ENCODE assay signal across 34 mouse cellular contexts in the genomic region with DNA sequence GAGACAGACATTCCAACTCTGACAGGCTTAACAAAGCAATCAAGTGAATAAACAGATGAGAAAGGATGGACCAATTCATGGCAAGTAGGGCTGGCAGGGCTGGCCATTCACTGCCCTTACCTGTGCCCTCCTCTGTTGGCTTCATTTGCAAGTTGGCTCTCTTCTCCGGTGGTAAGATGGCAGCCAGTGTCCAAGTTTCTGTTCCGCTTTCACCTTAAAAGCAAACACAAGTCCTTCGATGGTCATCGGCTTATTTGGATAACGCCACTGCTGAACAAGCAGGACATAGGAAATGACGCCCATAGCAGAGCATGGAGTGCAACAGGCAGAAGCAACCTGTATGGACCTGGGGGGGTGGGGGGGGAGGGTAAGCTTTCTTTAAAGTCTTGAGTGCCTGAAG.
"Had no signal": no experiment of that assay in that cellular context is flagged by ENCODE, and none has a peak within 500 bp of the region (broad histone marks: within the 10 kb centered on the region; RNA-seq: fewer than 3 reads in every experiment).

No protein-coding gene starts in this region.

- H3K27ac ChIP-seq: heart, embryonic 10.5 days; heart, embryonic 13.5 days; heart, embryonic 15.5 days; hindbrain, embryonic 10.5 days; hindbrain, embryonic 12.5 days; hindbrain, embryonic 13.5 days; hindbrain, embryonic 14.5 days; hindbrain, embryonic 15.5 days; hindbrain, postnatal 0 days; intestine, embryonic 15.5 days; kidney, embryonic 15.5 days; kidney, postnatal 0 days had no signal

- H3K9me3 ChIP-seq: heart, embryonic 10.5 days; heart, embryonic 12.5 days; heart, embryonic 13.5 days; heart, embryonic 15.5 days; hindbrain, embryonic 12.5 days; hindbrain, embryonic 13.5 days; hindbrain, embryonic 15.5 days; intestine, embryonic 15.5 days; kidney, embryonic 15.5 days had no signal

- H3K9ac ChIP-seq: heart, embryonic 12.5 days; heart, embryonic 13.5 days; heart, embryonic 15.5 days; hindbrain, embryonic 12.5 days; hindbrain, embryonic 13.5 days; hindbrain, embryonic 14.5 days; hindbrain, embryonic 15.5 days; intestine, embryonic 15.5 days; kidney, embryonic 15.5 days had no signal

- H3K4me1 ChIP-seq: heart, embryonic 10.5 days; heart, embryonic 12.5 days; heart, embryonic 13.5 days; heart, embryonic 15.5 days; hindbrain, embryonic 10.5 days; hindbrain, embryonic 12.5 days; hindbrain, embryonic 13.5 days; hindbrain, embryonic 15.5 days; intestine, embryonic 15.5 days; kidney, embryonic 15.5 days had no signal

- H3K4me3 ChIP-seq: heart, embryonic 10.5 days; heart, embryonic 12.5 days; heart, embryonic 13.5 days; heart, embryonic 15.5 days; hindbrain, embryonic 10.5 days; hindbrain, embryonic 12.5 days; hindbrain, embryonic 13.5 days; hindbrain, embryonic 15.5 days; intestine, embryonic 15.5 days; kidney, embryonic 15.5 days had no signal

- ATAC-seq: hindbrain, embryonic 16.5 days; hindbrain, postnatal 0 days; inflammation-experienced regulatory T-cells, adult 6 months; intestine, embryonic 15.5 days; intestine, embryonic 16.5 days; intestine, postnatal 0 days had no signal

- DNase-seq: heart, postnatal 10 days; heart, postnatal 14 days; heart, postnatal 36 days; heart, postnatal 4 days; kidney, adult 11 months; kidney, adult 18-20 months; kidney, adult 2 months; kidney, adult 8-10 months; kidney, adult 9 months; kidney, postnatal 10 days; kidney, postnatal 14 days; kidney, postnatal 25 days; kidney, postnatal 36 days; kidney, postnatal 4 days; layer of hippocampus, adult 9-11 months; layer of hippocampus, postnatal 36 days had no signal

- H3K27me3 ChIP-seq: heart, embryonic 12.5 days; heart, embryonic 13.5 days; heart, embryonic 15.5 days; hindbrain, embryonic 12.5 days; hindbrain, embryonic 13.5 days; hindbrain, embryonic 15.5 days; intestine, embryonic 15.5 days; kidney, embryonic 15.5 days had no signal

- H3K4me2 ChIP-seq: heart, embryonic 11.5 days; heart, embryonic 12.5 days; heart, embryonic 13.5 days; heart, embryonic 15.5 days; hindbrain, embryonic 12.5 days; hindbrain, embryonic 13.5 days; hindbrain, embryonic 14.5 days; hindbrain, embryonic 15.5 days; intestine, embryonic 15.5 days; kidney, embryonic 15.5 days had no signal

- H3K36me3 ChIP-seq: heart, embryonic 10.5 days; heart, embryonic 12.5 days; heart, embryonic 13.5 days; heart, embryonic 15.5 days; hindbrain, embryonic 10.5 days; hindbrain, embryonic 12.5 days; hindbrain, embryonic 13.5 days; hindbrain, embryonic 15.5 days; intestine, embryonic 15.5 days; kidney, embryonic 15.5 days had no signal
